20 mouse cellular contexts compared by ENCODE assay signal in the genomic region with DNA sequence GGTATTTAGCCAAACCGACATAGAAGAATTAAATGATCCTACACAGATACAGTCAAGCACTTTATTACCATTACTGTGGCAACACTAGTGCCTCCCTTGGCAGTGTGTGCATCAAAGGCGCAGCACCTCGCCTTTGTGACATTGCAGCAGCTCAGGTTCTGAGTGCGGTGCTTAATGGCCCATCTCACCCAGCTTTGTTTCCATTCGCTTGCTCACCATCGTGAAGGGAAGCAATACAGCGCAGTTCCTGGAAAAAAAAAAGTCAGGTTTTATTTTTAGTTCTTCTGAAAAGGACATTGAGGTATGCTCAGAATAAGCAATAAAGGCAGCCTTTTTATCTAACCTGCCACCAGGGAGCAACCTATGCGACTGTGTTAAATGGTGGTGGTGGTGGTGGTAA.
"Had no signal": no experiment of that assay in that cellular context is flagged by ENCODE, and none has a peak within 500 bp of the region (broad histone marks: within the 10 kb centered on the region; RNA-seq: fewer than 3 reads in every experiment).

No protein-coding gene starts in this region.

- H3K4me1 ChIP-seq: limb, embryonic 12.5 days; limb, embryonic 15.5 days; midbrain, embryonic 12.5 days; neural tube, embryonic 13.5 days; stomach, embryonic 15.5 days had no signal

- H3K27ac ChIP-seq: limb, embryonic 12.5 days; limb, embryonic 15.5 days; liver, embryonic 14.5 days; macrophage; midbrain, embryonic 12.5 days; neural tube, embryonic 13.5 days; stomach, embryonic 15.5 days had no signal

- H3K4me2 ChIP-seq: limb, embryonic 12.5 days; limb, embryonic 15.5 days; liver, embryonic 11.5 days; lung, embryonic 14.5 days; midbrain, embryonic 12.5 days; neural tube, embryonic 13.5 days; stomach, embryonic 15.5 days had no signal

- H3K27me3 ChIP-seq: limb, embryonic 12.5 days; limb, embryonic 15.5 days; midbrain, embryonic 12.5 days; neural tube, embryonic 13.5 days; stomach, embryonic 15.5 days had no signal

- H3K36me3 ChIP-seq: limb, embryonic 12.5 days; limb, embryonic 15.5 days; midbrain, embryonic 12.5 days; neural tube, embryonic 13.5 days; stomach, embryonic 15.5 days had no signal

- H3K4me3 ChIP-seq: limb, embryonic 12.5 days; limb, embryonic 15.5 days; midbrain, embryonic 12.5 days; myocyte; neural tube, embryonic 13.5 days; stomach, embryonic 15.5 days had no signal

- H3K9ac ChIP-seq: limb, embryonic 12.5 days; limb, embryonic 15.5 days; liver, embryonic 14.5 days; liver, postnatal 0 days; lung, embryonic 14.5 days; midbrain, embryonic 12.5 days; neural tube, embryonic 13.5 days; stomach, embryonic 15.5 days had no signal

- ATAC-seq: liver, postnatal 0 days; lung, postnatal 0 days; midbrain, embryonic 16.5 days had no signal

- DNase-seq: kidney, adult 11 months; kidney, adult 9 months; kidney, postnatal 14 days; layer of hippocampus, postnatal 36 days; left cerebral cortex, postnatal 4 days; liver, postnatal 0 days; lung, embryonic 14.5 days; right cerebral cortex, postnatal 25 days; thymus, postnatal 25 days had no signal

- H3K9me3 ChIP-seq: limb, embryonic 15.5 days; neural tube, embryonic 13.5 days; stomach, embryonic 15.5 days had no signal
